Mouse (Mus musculus): ENCODE measurements around the gene Olfr707. TPM values are rescaled to one million over a fixed set of nuclear protein-coding genes. Genes with fewer than 3 reads are reported as not detected.

The Olfr707 gene
- total RNA-seq (2023), result not detected

DNA sequence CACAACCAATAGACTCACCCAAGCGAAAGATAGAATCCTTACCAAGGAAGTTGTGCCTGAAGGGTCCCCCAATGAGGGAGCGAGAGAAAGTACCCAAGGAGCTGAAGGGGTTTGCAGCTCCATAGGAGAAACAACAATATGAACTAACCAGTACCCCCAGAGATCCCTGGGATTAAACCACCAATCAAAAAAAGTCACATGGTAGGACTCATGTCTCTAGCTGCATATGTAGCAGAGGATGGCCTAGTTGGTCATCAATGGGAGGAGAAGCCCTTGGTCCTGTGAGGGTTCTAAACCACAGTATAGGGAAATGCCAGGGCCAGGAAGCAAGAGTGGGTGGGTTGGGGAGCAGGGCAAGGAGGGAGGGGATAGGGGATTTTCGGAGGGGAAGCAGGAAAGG lies at the start of gene Olfr707:
Gene Olfr707 (minus strand): TSS at position 101 of the 400 bp plus-strand sequence.

DNA sequence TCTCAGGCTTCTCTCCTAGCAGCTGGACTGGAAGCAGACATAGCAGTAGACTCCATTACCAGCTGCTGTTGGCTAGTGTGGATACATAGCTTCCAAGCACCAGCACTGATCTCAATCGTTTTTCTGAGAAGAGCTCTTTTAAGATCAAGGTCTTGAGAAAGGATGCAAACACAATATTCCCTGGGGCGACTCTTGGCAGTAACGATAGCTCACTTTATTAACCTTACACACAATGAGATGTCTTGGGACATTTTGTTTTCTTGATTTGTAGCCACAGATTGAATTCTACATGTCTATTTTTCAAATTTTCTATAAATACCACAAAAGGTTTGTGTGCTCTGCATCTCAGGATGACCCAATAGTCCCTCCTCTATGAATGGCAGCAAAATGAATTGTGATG lies 47.2 kb upstream of the Olfr707 start, which contains the start of gene Olfr710:
Gene Olfr710 (minus strand): TSS at position 101 of the 400 bp plus-strand sequence.

GRCm38 (mm10) chr7:106932119-106932518 lies 31.1 kb upstream of the Olfr707 start, which contains the start of gene Olfr709-ps1:
Gene Olfr709-ps1, minus strand, starts transcription at chr7:106932219.

DNA sequence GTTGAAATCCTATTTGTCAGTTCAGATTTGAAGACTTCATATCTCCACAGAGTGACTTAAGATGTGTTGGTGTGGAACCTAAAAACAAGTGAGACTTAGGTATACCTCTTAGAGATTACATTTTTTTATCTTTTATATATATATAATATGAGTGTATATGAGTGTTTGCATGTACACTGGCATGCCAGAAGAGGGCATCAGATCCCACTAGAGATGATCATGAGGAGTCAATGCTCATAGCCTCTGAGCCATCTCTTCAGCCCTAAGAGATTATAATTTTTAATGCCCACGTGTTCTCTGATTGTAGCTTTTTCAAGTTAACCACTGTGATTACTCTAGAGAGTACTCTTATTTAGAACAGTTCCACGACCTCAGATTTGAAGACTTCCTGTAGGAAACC lies 6.6 kb upstream of the Olfr707 start, which contains the start of gene Olfr1532-ps1:
Gene Olfr1532-ps1 (plus strand): TSS at position 326 of the 400 bp plus-strand sequence.

DNA sequence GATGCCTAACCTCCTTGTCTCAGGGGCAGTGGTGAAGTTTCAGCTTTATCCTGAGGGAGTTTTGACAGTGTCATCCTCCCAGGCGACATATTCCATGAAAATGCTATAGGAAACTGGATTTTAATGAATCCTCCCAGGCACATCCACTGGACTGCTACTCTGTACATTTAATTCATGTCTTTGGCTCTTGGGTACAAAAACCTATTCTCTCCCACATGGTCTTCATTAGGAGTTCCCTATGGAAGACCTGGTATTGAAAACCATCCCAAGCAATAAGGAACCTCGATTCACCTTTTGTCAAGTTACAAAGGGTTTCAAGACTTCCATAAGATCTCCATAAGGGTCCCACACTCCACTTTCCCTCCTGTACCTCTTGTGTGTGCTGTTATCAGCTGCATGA lies 13.0 kb downstream of the Olfr707 start, which contains the start of gene Olfr706:
Gene Olfr706 (minus strand): TSS at position 101 of the 400 bp plus-strand sequence.

GRCm38 (mm10) chr7:106876791-106877190 lies 24.2 kb downstream of the Olfr707 start, which contains the start of gene Olfr705:
Gene Olfr705, minus strand, starts transcription at chr7:106876891.

DNA sequence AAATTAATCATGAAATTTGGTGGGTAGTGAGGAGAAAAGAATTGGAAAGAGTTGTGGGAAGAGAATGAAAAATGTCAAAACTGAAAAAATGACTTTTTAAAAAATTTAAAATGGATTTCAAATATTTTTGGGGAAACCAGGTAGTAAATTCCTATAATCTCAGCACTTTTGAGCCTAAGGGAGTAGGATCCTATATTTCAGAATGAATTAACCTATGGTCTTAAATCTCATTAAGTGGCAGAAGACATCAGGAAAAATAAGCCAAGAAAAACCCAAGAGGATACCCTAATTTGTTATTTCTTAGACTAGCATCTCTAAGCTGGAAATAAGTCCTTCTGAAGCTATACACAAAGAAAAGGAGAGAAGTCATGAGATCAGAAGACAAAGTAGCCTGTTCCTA lies 38.2 kb downstream of the Olfr707 start, which contains the start of gene Olfr704:
Gene Olfr704 (plus strand): TSS at position 301 of the 400 bp plus-strand sequence.

GRCm38 (mm10) chr7:106843060-106843459 lies 58.0 kb downstream of the Olfr707 start, which contains the start of gene Olfr703:
Gene Olfr703, plus strand, starts transcription at chr7:106843360.

Other genes with a start within 250 kb of the Olfr707 start
- not detected for gene Olfr693, start 220.7 kb downstream of the Olfr707 start, total RNA-seq (2023)
- gene Olfr694, start 209.4 kb downstream of the Olfr707 start, total RNA-seq (2023), result not detected
- gene Olfr695, start 184.8 kb downstream of the Olfr707 start, total RNA-seq (2023), result not detected
- not detected for gene Olfr697, start 158.8 kb downstream of the Olfr707 start, total RNA-seq (2023)
- not detected for gene Olfr698, start 145.8 kb downstream of the Olfr707 start, total RNA-seq (2023)
- gene Olfr699, start 108.0 kb downstream of the Olfr707 start, total RNA-seq (2023), result not detected
- gene Olfr700, start 92.4 kb downstream of the Olfr707 start, total RNA-seq (2023), result not detected
- not detected for gene Olfr701, start 87.1 kb downstream of the Olfr707 start, total RNA-seq (2023)
- not detected for gene Olfr702, start 67.3 kb downstream of the Olfr707 start, total RNA-seq (2023)
- gene Olfr703, start 57.9 kb downstream of the Olfr707 start, total RNA-seq (2023), result not detected
- not detected for gene Olfr704, start 38.1 kb downstream of the Olfr707 start, total RNA-seq (2023)
- not detected for gene Olfr705, start 24.4 kb downstream of the Olfr707 start, total RNA-seq (2023)
- not detected for gene Olfr706, start 13.1 kb downstream of the Olfr707 start, total RNA-seq (2023)
- not detected for gene Olfr1532-ps1, start 6.8 kb upstream of the Olfr707 start, total RNA-seq (2023)
- gene Olfr709-ps1, start 31.0 kb upstream of the Olfr707 start, total RNA-seq (2023), result under 1 TPM; 0.09 to 0.13 TPM
- not detected for gene Olfr710, start 47.1 kb upstream of the Olfr707 start, total RNA-seq (2023)
- gene Olfr6, start 62.7 kb upstream of the Olfr707 start, total RNA-seq (2023), result not detected
- gene Olfr711, start 74.2 kb upstream of the Olfr707 start, total RNA-seq (2023), result not detected
- gene Olfr2, start 104.8 kb upstream of the Olfr707 start, total RNA-seq (2023), result not detected
- gene Olfr713, start 129.9 kb upstream of the Olfr707 start, total RNA-seq (2023), result not detected
- not detected for gene Olfr714, start 169.7 kb upstream of the Olfr707 start, total RNA-seq (2023)
- not detected for gene Olfr17, start 192.0 kb upstream of the Olfr707 start, total RNA-seq (2023)
- gene Olfr715b, start 209.1 kb upstream of the Olfr707 start, total RNA-seq (2023), result not detected
- gene Olfr715, start 229.8 kb upstream of the Olfr707 start, total RNA-seq (2023), result not detected
- gene Olfr716, start 237.1 kb upstream of the Olfr707 start, total RNA-seq (2023), result not detected

Data from monocyte, adult 59 days (primary cell).